Mouse (Mus musculus) 3134 (cell line): ENCODE data around the gene Ccdc149.

Experiments used
- DNase-seq: peaks from one replicate; pipeline ENCODE4 v3.0.0-alpha.2; 2011; ENCODE audit warnings: low spot score; ENCODE audit not compliant: insufficient read length; ENCODE audit errors: extremely low read depth

Ccdc149 gene

DNA sequence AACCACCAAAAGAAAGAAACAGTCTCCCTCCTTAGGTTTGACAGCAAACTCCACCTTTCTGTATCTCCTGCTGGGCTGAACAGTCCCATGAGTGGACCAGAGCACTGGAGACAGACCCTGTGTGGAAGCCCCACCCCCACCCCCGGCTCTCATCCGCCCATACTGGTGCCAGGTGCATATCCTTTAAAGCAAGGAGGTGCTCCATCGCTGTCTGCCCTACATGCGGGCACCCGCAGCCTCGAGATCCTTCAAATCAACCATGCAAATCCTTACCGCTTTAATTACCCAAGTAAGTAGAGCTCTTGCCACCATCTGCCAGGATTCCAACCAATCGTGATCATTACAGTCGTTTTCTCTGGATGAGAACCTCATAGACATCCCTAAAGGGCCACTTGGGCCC is 20.5 kb downstream of the Ccdc149 start:
- DNase-seq = no peak

DNA sequence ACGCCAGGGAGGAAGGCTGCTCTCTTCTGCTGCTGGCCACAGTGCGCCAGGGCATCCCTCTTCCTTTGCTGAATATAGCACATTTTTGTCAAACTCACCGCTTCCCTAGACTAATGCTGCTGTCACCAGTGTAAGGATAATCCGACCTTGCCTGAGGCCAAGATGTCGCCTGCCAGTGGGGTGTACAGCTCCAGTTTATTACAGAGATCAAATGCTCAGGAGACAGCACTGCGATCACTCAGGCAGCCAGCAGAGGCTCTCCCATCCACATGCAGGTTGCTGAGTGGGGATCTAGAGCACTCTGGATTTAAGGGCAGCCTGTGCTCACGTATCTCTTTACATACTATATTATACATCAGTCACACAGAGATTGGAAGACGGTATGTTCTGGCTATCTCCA is 22.1 kb downstream of the Ccdc149 start:
- no peak for DNase-seq

DNA sequence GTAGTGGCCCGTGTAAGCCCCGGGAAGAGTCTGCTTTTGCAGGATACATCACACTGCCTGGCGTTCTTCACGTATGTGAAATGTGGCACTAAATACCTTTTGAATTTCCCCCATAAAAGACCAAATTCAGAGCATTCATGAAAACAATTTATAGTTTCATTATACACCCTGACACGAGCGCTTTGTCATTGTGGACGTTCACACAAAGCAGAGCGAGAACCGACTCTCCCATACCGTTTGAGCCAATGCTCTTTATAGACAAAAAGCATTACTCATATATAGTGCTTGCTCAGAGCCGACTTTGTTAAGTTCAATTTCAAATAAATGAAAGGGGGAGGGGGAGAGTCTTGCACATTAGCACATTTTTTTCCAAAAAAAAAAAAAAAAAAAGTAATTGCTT is 31.0 kb downstream of the Ccdc149 start:
- no peak for DNase-seq

DNA sequence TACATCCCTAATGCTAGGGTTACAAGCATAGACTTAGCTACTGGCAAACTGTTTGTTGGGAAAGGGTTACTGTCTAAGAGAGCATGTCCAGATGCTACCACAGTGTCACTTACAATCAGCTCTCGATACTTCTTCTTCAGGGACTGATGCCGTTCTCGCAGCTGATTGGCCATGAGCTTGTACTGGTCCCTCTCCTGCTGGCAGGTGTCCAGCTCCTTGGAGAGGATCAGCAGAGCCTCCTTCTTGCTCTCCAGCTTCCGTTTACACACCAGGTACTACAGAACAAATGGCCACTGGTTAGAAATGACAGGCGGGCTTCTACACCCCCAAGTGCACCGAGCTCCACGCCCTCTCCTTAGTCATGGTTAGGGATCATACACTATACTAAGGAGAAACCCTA is 32.4 kb downstream of the Ccdc149 start:
- DNase-seq = no peak

DNA sequence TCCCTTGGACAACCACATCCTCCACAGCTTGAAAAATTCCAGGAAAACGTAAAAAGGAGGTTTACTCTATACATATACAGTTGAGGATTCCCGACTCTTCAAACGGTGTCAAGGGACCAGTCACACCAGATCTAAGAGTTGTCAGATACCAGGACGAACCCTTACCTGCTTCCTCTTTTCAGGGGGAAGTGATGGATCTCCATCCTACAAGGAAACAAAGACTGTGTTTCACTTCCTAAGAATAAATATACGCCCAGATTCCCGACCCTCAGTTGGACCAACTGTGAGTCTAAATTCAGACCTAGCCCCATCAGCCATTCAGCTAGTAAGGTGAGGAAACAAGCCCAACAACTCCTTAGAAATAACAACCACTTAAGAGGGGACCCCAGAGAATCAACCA is 35.8 kb downstream of the Ccdc149 start:
- DNase-seq = no peak

DNA sequence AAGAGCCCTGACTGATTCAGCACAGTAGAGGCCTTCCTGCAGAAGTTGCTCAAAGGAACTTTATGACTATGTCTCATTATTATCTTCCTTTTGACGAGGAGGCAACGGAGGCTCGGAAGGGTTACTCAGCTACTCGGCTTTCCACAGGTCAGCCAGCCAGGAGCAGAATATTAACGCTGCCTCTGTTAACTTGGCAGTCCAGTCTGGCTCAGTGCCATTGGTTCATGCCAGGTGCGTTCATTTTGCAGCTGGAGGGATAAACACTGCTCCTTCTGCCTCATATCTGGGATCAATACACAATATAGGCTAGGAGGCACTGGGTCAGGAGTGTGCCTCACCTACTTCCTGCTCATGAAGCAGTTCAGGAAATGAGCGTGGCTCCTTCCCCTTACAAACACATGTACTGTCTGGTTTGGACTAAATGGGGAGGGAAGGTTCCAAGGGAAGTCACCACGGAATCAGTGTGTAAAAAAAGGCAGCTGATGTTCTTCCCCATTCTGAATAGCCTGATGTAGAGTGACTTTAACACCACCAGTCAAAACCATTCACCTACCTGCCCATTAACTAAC is 40.0 kb downstream of the Ccdc149 start:
- DNase-seq = no peak

DNA sequence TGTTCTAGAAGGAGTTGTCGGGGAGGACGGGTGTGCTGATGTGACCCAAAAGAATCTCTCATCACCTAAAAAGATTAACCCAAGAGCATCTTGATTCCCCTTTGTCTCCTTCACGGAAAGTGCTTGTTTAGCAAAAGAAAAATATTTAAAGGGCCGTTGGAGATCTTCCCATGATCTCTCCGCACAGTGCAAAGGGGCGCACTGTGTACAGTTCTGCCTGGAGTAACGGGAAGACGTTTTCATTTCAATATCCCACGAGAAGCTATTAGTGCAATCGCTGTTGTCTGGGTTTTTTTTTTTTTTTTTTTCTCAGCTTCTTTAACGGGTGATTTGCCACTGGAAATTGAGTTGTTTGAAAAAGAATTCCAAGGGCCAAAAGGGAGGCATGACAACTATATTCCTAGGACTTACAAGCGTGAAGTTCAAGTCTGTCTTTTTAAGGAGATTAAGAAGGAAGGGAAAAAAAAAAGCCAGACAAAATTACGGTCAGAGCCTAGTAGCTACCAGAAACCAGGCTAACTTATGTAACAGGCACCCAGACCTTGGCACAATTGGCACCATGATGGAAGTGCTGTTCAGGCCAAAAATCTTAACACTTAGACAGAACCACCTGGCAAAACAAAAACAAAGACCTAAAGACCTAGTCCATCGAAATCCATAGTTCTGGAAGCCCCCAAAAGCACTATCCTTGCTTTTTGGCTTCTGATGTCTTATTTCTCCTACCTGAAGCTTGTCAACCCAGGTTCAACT is 41.4 kb downstream of the Ccdc149 start:
- no peak for DNase-seq

DNA sequence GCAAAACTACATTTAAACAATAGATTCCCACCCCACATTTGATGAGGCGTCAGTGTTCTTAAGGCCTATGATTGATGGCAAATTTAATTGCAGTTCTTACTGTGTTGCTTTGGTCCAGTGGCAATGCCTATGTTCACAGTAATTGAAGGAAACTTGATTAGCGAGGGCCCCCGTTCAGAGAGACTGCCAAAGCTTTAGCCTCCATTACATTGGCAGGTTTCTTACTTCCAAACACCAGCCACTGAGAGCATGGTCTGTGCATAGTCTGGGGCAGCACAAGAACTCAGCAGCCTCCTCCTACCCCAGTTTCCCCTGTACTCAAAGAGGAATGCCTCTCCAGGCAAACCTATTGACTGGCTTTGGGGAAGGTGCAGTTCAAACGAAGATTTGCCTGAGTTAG is 42.7 kb downstream of the Ccdc149 start:
- DNase-seq = no peak

DNA sequence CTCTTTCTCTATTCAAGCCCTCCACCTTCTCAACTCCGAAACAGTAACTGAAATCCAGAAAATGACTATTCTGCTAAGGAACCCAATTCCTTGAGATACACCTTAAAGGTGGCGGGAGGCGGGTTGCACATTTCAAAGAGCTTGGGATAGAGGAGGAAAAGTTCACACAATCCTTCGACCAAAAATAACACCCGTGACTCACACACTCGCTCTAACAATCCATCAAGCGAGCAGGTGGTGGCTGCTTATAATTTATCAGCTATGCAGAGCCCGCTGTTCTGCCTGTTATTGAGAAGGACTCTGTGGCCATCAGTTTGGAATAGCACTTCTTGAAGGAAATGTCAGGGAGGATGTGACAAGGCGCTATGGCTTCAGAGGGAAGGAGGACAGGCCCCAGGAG is 45.5 kb downstream of the Ccdc149 start:
- no peak for DNase-seq

DNA sequence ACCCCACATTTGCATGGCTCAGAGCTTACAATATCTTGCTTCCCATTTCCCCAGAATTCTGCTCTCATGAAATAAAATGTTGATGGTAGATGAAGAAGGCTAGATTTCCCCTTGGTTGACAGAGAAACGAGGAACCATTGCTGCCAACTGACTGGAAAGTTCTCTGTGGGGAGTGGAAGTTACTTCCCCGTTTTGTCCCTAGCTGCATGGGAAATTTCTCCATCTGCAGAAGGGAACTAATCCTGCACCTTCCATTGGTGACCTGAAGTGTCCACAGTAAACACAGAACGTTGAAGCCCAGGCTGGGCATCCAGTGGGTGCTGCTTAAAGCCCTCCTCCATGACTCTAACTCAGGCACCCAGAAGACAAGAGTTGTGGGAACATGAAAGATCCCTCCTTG is 47.4 kb downstream of the Ccdc149 start:
- DNase-seq = no peak

DNA sequence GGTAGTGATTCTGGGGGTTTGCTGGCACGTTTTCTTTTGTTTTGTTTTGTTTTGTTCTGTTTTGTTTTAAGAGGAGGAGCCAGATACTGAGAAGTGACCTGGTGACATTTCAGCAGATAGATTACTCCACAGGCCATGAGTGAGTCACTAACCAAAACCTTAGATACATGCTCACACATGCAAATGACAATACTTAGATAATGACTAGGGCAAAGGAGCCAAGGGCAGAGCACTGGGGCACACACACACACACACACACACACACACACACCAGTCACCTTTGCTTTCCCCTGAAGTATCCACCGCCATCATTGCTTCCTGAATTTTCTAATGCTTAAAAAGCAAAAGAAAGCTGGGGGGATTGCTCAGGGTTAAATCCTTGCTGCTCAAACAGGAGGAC is 54.8 kb downstream of the Ccdc149 start:
- no peak for DNase-seq

DNA sequence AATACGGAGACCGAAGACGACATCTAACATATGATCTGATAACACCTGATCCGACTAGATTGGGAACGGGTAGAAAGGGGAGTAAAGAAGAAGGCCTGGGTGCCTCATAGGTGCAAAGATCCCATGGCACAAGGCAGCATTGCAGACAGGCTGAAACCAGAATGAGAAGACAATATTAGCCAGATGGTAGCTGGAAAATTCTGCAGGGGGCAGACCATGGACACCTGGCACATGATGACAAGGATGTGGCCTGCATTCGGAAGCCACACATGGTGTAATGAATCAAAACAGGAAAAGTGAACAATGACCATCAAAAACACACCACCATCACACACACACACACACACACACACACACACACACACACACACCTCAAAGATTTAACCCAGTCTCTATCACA is 55.4 kb downstream of the Ccdc149 start:
- no peak for DNase-seq

DNA sequence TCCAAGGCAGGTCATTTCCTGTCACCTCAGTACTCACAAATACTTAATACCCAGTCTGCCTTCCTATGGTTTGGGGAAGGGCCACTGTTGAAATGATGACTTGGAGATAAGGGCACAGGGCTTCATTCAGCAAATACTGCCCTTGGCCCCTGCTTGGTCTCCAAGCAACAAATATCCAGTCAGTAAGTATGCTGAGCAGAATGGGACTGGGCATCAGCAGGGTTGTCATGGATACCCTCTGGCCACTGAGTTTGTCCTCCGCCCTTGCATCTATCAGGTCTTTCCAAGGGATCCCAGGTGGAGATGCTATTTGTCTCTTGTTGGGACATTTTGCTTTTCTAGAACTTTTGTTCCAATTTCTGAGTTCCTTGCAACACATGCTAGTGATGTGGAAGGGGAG is 56.1 kb downstream of the Ccdc149 start:
- no peak for DNase-seq

DNA sequence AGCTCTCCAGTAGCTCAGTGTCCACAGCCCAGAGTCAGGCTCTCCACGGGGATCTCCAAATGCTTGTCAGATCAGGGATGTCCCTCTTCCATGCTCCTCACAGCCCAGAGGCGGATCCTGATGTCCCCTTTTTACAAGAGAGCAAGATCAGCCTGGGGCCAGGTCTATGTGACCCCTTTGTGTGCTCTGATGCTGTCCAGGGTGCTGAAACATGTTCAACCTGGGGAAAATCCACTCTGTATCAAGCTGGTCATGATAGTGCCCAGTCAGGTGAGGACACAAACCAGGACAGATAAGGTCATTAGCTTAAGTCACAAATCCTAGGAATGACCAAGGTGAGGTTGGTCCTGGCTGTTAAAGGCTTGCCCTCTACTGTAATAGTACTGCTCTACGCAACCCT is 59.8 kb downstream of the Ccdc149 start:
- DNase-seq = no peak

DNA sequence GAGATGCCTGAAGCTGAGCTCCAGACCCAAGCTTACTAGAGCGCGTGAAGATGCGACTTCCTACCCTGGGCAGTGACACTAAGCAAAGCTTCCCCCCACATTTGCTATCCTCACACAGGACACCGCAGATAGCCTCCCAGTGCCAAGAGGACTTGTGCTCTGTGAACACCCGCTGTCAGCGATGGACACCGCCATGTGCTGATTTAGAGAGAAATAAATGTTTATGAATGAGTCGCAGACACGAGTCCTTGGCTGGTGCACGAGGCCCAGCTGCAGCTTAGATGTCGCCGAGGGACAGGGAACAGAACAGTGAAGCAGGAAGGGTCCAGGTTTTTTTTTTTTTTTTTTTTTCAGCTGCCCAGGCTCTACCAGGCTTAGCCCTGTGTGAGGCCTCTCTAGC is 61.1 kb downstream of the Ccdc149 start:
- DNase-seq = no peak

DNA sequence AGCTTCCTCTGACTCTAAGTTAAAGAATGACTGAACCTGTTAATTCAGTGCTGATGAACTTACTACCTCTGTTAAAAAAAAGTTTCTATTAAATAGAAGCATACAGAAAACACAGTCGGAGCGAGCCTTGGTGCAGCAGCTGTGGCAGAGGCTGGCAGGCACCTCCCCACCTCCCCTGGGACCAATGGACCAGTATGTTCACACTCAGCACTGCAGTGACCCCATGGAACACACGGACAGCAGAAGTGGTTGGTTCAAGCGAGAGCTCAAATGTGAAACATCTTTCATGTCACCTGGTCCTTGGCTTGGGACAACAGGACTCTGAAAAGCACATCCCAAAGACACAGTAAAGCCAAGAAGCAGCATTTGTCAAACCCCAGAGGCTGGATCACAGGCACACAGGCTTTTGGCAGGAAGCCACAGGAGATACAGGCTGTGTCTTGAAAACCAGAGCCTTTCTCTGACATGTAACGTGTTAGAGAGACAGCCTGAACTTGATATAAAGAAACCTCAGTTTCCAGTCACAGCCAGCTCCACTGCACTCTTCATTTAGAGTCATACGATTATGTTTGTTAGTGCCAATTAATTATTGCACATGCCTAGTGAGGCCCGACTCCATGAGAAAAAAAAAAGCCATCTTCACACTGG is 62.5 kb downstream of the Ccdc149 start:
- no peak for DNase-seq

DNA sequence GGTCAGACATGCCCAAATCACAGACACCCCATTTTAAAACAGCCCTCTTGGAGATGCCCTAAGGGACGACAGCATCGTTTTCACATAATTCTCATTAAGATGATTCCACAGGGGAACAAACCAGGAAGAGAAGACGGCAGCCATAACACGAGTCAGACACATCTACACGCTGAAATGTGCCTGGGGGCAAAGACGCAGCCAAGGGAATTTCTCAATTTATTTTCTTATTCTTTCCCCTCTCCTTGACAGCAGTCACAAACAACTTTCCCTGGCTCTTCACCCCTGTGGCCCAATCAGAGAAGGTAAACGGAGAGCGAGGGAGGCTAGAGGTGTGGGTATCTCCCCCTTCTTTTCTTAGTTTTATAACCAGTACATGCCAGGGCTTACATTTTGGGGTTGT is 66.9 kb downstream of the Ccdc149 start:
- no peak for DNase-seq

DNA sequence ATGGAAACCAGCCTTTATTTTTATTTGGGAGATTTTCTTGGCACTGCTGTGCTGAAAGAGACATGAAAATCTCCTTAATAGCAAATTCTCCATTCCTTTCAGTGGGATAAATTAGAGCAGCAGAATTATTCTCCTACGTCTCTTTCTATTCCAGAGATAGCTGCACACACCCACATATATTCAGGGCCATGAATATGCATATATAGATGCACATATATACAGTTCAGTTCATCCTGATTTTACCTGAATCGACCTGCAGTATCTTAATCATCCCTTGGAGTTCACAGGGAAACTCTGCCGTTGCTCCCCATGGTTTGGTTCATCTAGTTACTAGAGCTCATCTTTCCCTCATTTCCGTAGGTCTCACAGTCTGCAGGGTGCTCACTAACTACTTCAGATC is 77.6 kb downstream of the Ccdc149 start:
- DNase-seq = no peak

DNA sequence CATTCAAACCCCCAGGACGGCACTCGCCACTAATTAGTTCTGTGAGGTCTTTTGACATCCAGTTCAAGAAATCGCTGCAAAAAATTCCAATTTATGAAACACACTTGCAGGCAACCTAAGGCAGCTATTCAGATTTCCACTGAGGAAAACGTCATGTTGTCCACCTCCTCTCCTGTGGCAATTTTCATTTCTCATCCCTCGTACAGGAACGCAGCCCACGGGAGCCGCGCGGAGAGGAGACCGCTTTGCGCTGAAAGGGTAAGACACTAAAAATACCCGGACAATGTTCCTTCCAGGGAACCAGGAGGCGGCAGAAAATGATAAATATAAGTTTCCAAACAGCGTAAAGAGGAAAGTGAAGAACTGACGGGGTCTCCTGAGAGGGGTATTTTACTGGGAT is 79.8 kb downstream of the Ccdc149 start:
- DNase-seq = no peak

DNA sequence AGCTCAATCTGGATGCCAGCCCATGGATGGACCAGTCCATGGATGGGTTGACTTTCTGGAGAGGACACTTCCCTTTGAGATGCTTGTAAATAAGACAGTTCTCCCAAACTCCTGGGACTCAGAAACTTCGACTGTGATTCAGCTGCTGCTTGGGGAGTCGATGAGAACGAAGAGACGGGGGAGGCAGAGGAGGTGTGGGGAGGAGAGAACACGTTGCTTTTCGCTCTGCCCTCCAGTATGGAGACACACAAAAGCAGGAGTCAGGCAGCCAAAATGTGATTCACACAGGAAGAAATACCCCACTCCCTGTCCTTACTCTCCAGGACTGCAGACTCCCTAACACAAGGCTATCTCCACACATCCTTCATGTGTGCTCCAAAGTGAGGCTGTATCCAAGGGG is 80.9 kb downstream of the Ccdc149 start:
- no peak for DNase-seq

DNA sequence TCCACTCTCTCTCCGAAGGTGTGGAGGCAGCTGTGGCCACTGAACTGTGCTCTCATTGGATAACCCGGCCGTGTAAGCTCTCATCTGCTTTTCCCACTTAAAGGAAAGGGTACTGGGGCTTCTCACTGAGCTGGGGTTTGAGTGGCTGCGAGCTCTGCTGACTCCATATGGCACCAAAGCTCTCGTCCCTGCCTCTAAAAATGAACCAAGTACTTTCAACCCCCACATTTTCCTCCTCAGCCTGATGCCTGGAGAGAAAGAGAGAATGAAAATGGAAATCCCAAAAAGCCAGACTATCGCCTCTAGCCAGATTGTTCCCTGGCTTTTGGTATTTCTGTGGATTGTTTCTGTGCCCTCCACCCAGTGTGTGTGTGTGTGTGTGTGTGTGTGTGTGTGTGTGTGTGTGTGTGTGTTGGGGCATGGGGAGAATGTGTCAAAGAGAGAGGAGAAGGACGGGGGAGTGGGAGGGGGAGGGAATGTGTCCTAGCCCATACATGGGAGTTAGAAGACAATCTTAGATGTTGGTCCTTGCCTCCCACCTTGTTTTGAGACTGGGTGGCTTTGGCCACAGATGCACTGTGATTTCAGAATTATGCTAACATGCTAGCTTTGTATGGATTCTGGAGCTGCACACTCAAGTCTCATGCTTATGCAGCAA is 83.1 kb downstream of the Ccdc149 start:
- no peak for DNase-seq

DNA sequence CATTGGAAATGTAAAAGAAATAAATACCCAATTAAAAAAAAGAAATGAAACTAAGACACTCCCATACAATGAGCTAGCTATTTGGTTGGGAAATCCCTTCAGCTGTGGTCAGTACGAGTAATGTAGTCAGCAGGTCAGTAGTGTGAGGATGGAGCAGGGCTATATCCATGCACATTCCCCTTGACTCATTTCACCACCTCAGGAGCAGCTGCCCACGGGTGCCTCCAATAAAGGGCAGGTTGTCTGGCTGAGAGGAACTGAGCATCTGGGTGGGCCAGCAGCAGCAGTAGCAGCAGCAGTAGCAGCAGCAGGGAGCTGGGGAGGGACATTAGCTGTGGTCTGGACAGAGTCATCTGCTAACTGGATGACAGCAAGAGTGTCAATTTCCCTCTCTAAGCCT is 85.3 kb downstream of the Ccdc149 start:
- no peak for DNase-seq
